Mouse (Mus musculus): ENCODE measurements around the gene Prkn. TPM values are rescaled to one million over a fixed set of nuclear protein-coding genes. Genes with fewer than 3 reads are reported as not detected.

Prkn gene
- polyA plus RNA-seq, 1 experiment from 2014 or later, result 3.5 TPM

GRCm38 (mm10) chr17:11679716-11680115 lies 839.5 kb downstream of the Prkn start:
- no peaks in the 10 kb centered on the region for H3K36me3 ChIP-seq (ENCODE audit: control insufficient read depth, insufficient read depth, low read length)
- ATAC-seq (ENCODE audit: insufficient number of reproducible peaks, insufficient read depth, low FRiP score, low read depth), result no peak
- H3K27ac ChIP-seq (replicated peaks in 1 of 2; ENCODE audit: control insufficient read depth in 1 of 2, insufficient read depth in 1 of 2, low read depth in 2 of 2, low read length in 2 of 2), result no peak overlapping the region
- H3K4me3 ChIP-seq (ENCODE audit: control insufficient read depth in 1 of 2, insufficient read depth in 1 of 2, low read depth in 1 of 2, low read length in 2 of 2), result no peak overlapping the region
- no peak overlapping the region for H3K4me2 ChIP-seq (ENCODE audit: low read length)
- H3K27me3 ChIP-seq (ENCODE audit: control insufficient read depth, insufficient read depth, low read length), result no peaks in the 10 kb centered on the region; the same call in 1 of the 2 replicates
- H3K9me3 ChIP-seq (ENCODE audit: control insufficient read depth, low read length), result no peaks in the 10 kb centered on the region
- WGBS, result 82% methylated on average over 6 of the region's 6 CpGs
- H3K9ac ChIP-seq (ENCODE audit: low read length), result no peak overlapping the region
- no peaks in the 10 kb centered on the region; a peak in 1 of 4 replicates for H3K4me1 ChIP-seq (ENCODE audit: control insufficient read depth in 2 of 2, insufficient read depth in 2 of 2, low read length in 2 of 2)

GRCm38 (mm10) chr17:11680456-11680855 lies 840.3 kb downstream of the Prkn start:
- Histone ChIP-seq H3K4me1 (ENCODE audit: control insufficient read depth in 2 of 2, insufficient read depth in 2 of 2, low read length in 2 of 2) (no peaks in the 10 kb centered on the region; a peak in 1 of 4 replicates), H3K9me3 (ENCODE audit: control insufficient read depth, low read length) (no peaks in the 10 kb centered on the region), H3K36me3 (ENCODE audit: control insufficient read depth, insufficient read depth, low read length) (no peaks in the 10 kb centered on the region), H3K27me3 (ENCODE audit: control insufficient read depth, insufficient read depth, low read length) (no peaks in the 10 kb centered on the region; the same call in 1 of the 2 replicates), H3K9ac (ENCODE audit: low read length) (no peak overlapping the region), H3K4me3 (ENCODE audit: control insufficient read depth in 1 of 2, insufficient read depth in 1 of 2, low read depth in 1 of 2, low read length in 2 of 2) (no peak overlapping the region), H3K27ac (replicated peaks in 1 of 2; ENCODE audit: control insufficient read depth in 1 of 2, insufficient read depth in 1 of 2, low read depth in 2 of 2, low read length in 2 of 2) (no peak overlapping the region), H3K4me2 (ENCODE audit: low read length) (no peak overlapping the region)
- ATAC-seq (ENCODE audit: insufficient number of reproducible peaks, insufficient read depth, low FRiP score, low read depth), result no peak
- 88% methylated on average over 9 of the region's 9 CpGs for WGBS

GRCm38 (mm10) chr17:11681825-11682372 lies 841.7 kb downstream of the Prkn start:
- 66% methylated on average over 11 of the region's 11 CpGs for WGBS
- no peak for ATAC-seq (ENCODE audit: insufficient number of reproducible peaks, insufficient read depth, low FRiP score, low read depth)
- Histone ChIP-seq H3K4me1 (ENCODE audit: control insufficient read depth in 2 of 2, insufficient read depth in 2 of 2, low read length in 2 of 2) (no peaks in the 10 kb centered on the region; a peak in 1 of 4 replicates), H3K27ac (replicated peaks in 1 of 2; ENCODE audit: control insufficient read depth in 1 of 2, insufficient read depth in 1 of 2, low read depth in 2 of 2, low read length in 2 of 2) (no peak overlapping the region), H3K36me3 (ENCODE audit: control insufficient read depth, insufficient read depth, low read length) (no peaks in the 10 kb centered on the region), H3K9me3 (ENCODE audit: control insufficient read depth, low read length) (no peaks in the 10 kb centered on the region), H3K4me3 (ENCODE audit: control insufficient read depth in 1 of 2, insufficient read depth in 1 of 2, low read depth in 1 of 2, low read length in 2 of 2) (no peak overlapping the region), H3K4me2 (ENCODE audit: low read length) (no peak overlapping the region), H3K9ac (ENCODE audit: low read length) (no peak overlapping the region), H3K27me3 (ENCODE audit: control insufficient read depth, insufficient read depth, low read length) (no peaks in the 10 kb centered on the region; the same call in 1 of the 2 replicates)

- H3K9ac ChIP-seq (ENCODE audit: low read length), result no peak overlapping the region
- no peak for ATAC-seq (ENCODE audit: insufficient number of reproducible peaks, insufficient read depth, low FRiP score, low read depth)
- no peaks in the 10 kb centered on the region for H3K27me3 ChIP-seq (ENCODE audit: control insufficient read depth, insufficient read depth, low read length)
- no peaks in the 10 kb centered on the region for H3K4me1 ChIP-seq (ENCODE audit: control insufficient read depth in 2 of 2, insufficient read depth in 2 of 2, low read length in 2 of 2)
- H3K4me3 ChIP-seq (ENCODE audit: control insufficient read depth in 1 of 2, insufficient read depth in 1 of 2, low read depth in 1 of 2, low read length in 2 of 2), result no peak overlapping the region
- H3K4me2 ChIP-seq (ENCODE audit: low read length), result no peak overlapping the region
- WGBS, result 66% methylated on average over 4 of the region's 4 CpGs
- H3K27ac ChIP-seq (replicated peaks in 1 of 2; ENCODE audit: control insufficient read depth in 1 of 2, insufficient read depth in 1 of 2, low read depth in 2 of 2, low read length in 2 of 2), result no peak overlapping the region
- H3K9me3 ChIP-seq (ENCODE audit: control insufficient read depth, low read length), result no peaks in the 10 kb centered on the region
- H3K36me3 ChIP-seq (ENCODE audit: control insufficient read depth, insufficient read depth, low read length), result no peaks in the 10 kb centered on the region
Measured at GRCm38 (mm10) chr17:11705005-11705404, 864.8 kb downstream of the Prkn start.

GRCm38 (mm10) chr17:11705761-11706160 lies 865.6 kb downstream of the Prkn start:
- no peak for ATAC-seq (ENCODE audit: insufficient number of reproducible peaks, insufficient read depth, low FRiP score, low read depth)
- WGBS, result 79% methylated on average over 9 of the region's 9 CpGs

GRCm38 (mm10) chr17:11712066-11712465 lies 871.9 kb downstream of the Prkn start:
- Histone ChIP-seq H3K36me3 (ENCODE audit: control insufficient read depth, insufficient read depth, low read length) (no peaks in the 10 kb centered on the region), H3K9me3 (ENCODE audit: control insufficient read depth, low read length) (no peaks in the 10 kb centered on the region), H3K4me2 (ENCODE audit: low read length) (no peak overlapping the region), H3K4me3 (ENCODE audit: control insufficient read depth in 1 of 2, insufficient read depth in 1 of 2, low read depth in 1 of 2, low read length in 2 of 2) (no peak overlapping the region), H3K27ac (replicated peaks in 1 of 2; ENCODE audit: control insufficient read depth in 1 of 2, insufficient read depth in 1 of 2, low read depth in 2 of 2, low read length in 2 of 2) (no peak overlapping the region), H3K4me1 (ENCODE audit: control insufficient read depth in 2 of 2, insufficient read depth in 2 of 2, low read length in 2 of 2) (no peaks in the 10 kb centered on the region), H3K9ac (ENCODE audit: low read length) (no peak overlapping the region), H3K27me3 (ENCODE audit: control insufficient read depth, insufficient read depth, low read length) (no peaks in the 10 kb centered on the region)
- no peak for ATAC-seq (ENCODE audit: insufficient number of reproducible peaks, insufficient read depth, low FRiP score, low read depth)
- 63% methylated on average over 4 of the region's 4 CpGs for WGBS

More at GRCm38 (mm10) chr17:11705761-11706160, 865.6 kb downstream of the Prkn start:
- no peak overlapping the region for H3K27ac ChIP-seq (replicated peaks in 1 of 2; ENCODE audit: control insufficient read depth in 1 of 2, insufficient read depth in 1 of 2, low read depth in 2 of 2, low read length in 2 of 2)
- no peaks in the 10 kb centered on the region for H3K27me3 ChIP-seq (ENCODE audit: control insufficient read depth, insufficient read depth, low read length)
- no peak overlapping the region for H3K9ac ChIP-seq (ENCODE audit: low read length)
- no peaks in the 10 kb centered on the region for H3K4me1 ChIP-seq (ENCODE audit: control insufficient read depth in 2 of 2, insufficient read depth in 2 of 2, low read length in 2 of 2)
- H3K4me2 ChIP-seq (ENCODE audit: low read length), result no peak overlapping the region
- H3K9me3 ChIP-seq (ENCODE audit: control insufficient read depth, low read length), result no peaks in the 10 kb centered on the region
- H3K4me3 ChIP-seq (ENCODE audit: control insufficient read depth in 1 of 2, insufficient read depth in 1 of 2, low read depth in 1 of 2, low read length in 2 of 2), result no peak overlapping the region
- no peaks in the 10 kb centered on the region for H3K36me3 ChIP-seq (ENCODE audit: control insufficient read depth, insufficient read depth, low read length)

- Histone ChIP-seq H3K4me1 (ENCODE audit: control insufficient read depth in 2 of 2, insufficient read depth in 2 of 2, low read length in 2 of 2) (no peaks in the 10 kb centered on the region), H3K9ac (ENCODE audit: low read length) (no peak overlapping the region), H3K4me3 (ENCODE audit: control insufficient read depth in 1 of 2, insufficient read depth in 1 of 2, low read depth in 1 of 2, low read length in 2 of 2) (no peak overlapping the region), H3K9me3 (ENCODE audit: control insufficient read depth, low read length) (no peaks in the 10 kb centered on the region), H3K4me2 (ENCODE audit: low read length) (no peak overlapping the region), H3K27me3 (ENCODE audit: control insufficient read depth, insufficient read depth, low read length) (no peaks in the 10 kb centered on the region), H3K27ac (replicated peaks in 1 of 2; ENCODE audit: control insufficient read depth in 1 of 2, insufficient read depth in 1 of 2, low read depth in 2 of 2, low read length in 2 of 2) (no peak overlapping the region), H3K36me3 (ENCODE audit: control insufficient read depth, insufficient read depth, low read length) (no peaks in the 10 kb centered on the region)
- ATAC-seq (ENCODE audit: insufficient number of reproducible peaks, insufficient read depth, low FRiP score, low read depth), result no peak
- WGBS, result 73% methylated on average over 6 of the region's 6 CpGs
Measured at GRCm38 (mm10) chr17:11719801-11720200, 879.6 kb downstream of the Prkn start.

- Histone ChIP-seq H3K4me3 (ENCODE audit: control insufficient read depth in 1 of 2, insufficient read depth in 1 of 2, low read depth in 1 of 2, low read length in 2 of 2) (no peak overlapping the region), H3K4me1 (ENCODE audit: control insufficient read depth in 2 of 2, insufficient read depth in 2 of 2, low read length in 2 of 2) (no peaks in the 10 kb centered on the region), H3K9me3 (ENCODE audit: control insufficient read depth, low read length) (no peaks in the 10 kb centered on the region), H3K9ac (ENCODE audit: low read length) (no peak overlapping the region), H3K27me3 (ENCODE audit: control insufficient read depth, insufficient read depth, low read length) (no peaks in the 10 kb centered on the region), H3K27ac (replicated peaks in 1 of 2; ENCODE audit: control insufficient read depth in 1 of 2, insufficient read depth in 1 of 2, low read depth in 2 of 2, low read length in 2 of 2) (no peak overlapping the region), H3K4me2 (ENCODE audit: low read length) (no peak overlapping the region), H3K36me3 (ENCODE audit: control insufficient read depth, insufficient read depth, low read length) (no peaks in the 10 kb centered on the region)
- WGBS, result 75% methylated on average over 5 of the region's 5 CpGs
- ATAC-seq (ENCODE audit: insufficient number of reproducible peaks, insufficient read depth, low FRiP score, low read depth), result no peak
Measured at GRCm38 (mm10) chr17:11721906-11722305, 881.7 kb downstream of the Prkn start.
